Mouse (Mus musculus) ES-E14 (cell line): ENCODE measurements around the gene Carmil1. TPM values are rescaled to one million over a fixed set of nuclear protein-coding genes. Genes with fewer than 3 reads are reported as not detected.

ENCODE experiments used
- DNase-seq: peaks from one replicate; pipeline ENCODE4 v3.0.0-alpha.2; 2013; ENCODE audit warnings: low read depth, low spot score
- H3K27ac ChIP-seq: 2 replicates; pipeline ENCODE4 v1.5.1; 2012; ENCODE audit warnings: low read depth, mild to moderate bottlenecking, low read length, moderate library complexity, mixed read lengths; ENCODE audit not compliant: poor library complexity, insufficient read depth, severe bottlenecking
- H3K36me3 ChIP-seq: 2 replicates; pipeline ENCODE4 v1.6.1; 2012; ENCODE audit warnings: mild to moderate bottlenecking, low read length, moderate library complexity, mixed read lengths; ENCODE audit not compliant: control insufficient read depth, poor library complexity, insufficient read depth, severe bottlenecking
- H3K4me1 ChIP-seq, 2 experiments: fragments of 150-350 bp in 1 of 2; sonication (generic) in 1 of 2; 2 replicates each; pipeline ENCODE4 v1.6.1; 2012; ENCODE audit warnings: low read length in 2 of 2, mild to moderate bottlenecking in 1 of 2, mixed read lengths in 1 of 2; ENCODE audit not compliant: control insufficient read depth in 2 of 2, insufficient read depth in 2 of 2, poor library complexity in 1 of 2
- H3K4me3 ChIP-seq, 2 experiments: fragments of 150-350 bp in 1 of 2; sonication (generic) in 1 of 2; 2 replicates each; pipeline ENCODE4 v1.5.1; 2012; ENCODE audit warnings: low read length in 2 of 2, low read depth in 1 of 2, mild to moderate bottlenecking in 1 of 2, mixed read lengths in 1 of 2; ENCODE audit not compliant: insufficient read depth in 1 of 2, poor library complexity in 1 of 2, severe bottlenecking in 1 of 2
- H3K9ac ChIP-seq: 2 replicates; pipeline ENCODE4 v1.6.1; 2012; ENCODE audit warnings: low read depth, mild to moderate bottlenecking, low read length, mixed read lengths; ENCODE audit not compliant: poor library complexity, insufficient read depth, severe bottlenecking
- H3K9me3 ChIP-seq: fragments of 150-350 bp; sonication (generic); 2 replicates; pipeline ENCODE4 v1.6.1; 2012; ENCODE audit warnings: low read depth, mild to moderate bottlenecking, low read length; ENCODE audit not compliant: control insufficient read depth, insufficient read depth
- CHD2 ChIP-seq: IDR thresholded peaks from 2 replicates; pipeline ENCODE4 v1.6.1; 2014; ENCODE audit warnings: mild to moderate bottlenecking, low read depth, low read length, inconsistent platforms
- HCFC1 ChIP-seq: IDR thresholded peaks from 2 replicates; pipeline ENCODE4 v1.6.1; 2012; ENCODE audit warnings: low read length, inconsistent platforms, borderline replicate concordance; ENCODE audit not compliant: insufficient read depth
- MAFK ChIP-seq: IDR thresholded peaks from 2 replicates; pipeline ENCODE4 v1.6.1; 2014; ENCODE audit warnings: mild to moderate bottlenecking, low read depth, low read length, inconsistent platforms; ENCODE audit not compliant: insufficient read depth
- ZC3H11A ChIP-seq: IDR thresholded peaks from 2 replicates; pipeline ENCODE4 v1.6.1; 2012; ENCODE audit warnings: low read depth, mild to moderate bottlenecking, inconsistent platforms, low read length, borderline replicate concordance
- ZNF384 ChIP-seq: IDR thresholded peaks from 2 replicates; pipeline ENCODE4 v1.6.1; 2012; ENCODE audit warnings: low read depth, low read length, inconsistent platforms
- in situ Hi-C, 2 experiments: fragments of 600-800 bp; cut with MboI; formaldehyde crosslinking; loops; one replicate each; pipeline ENCODE4 v1.15.1; 2025; ENCODE audit warnings: low sequenced_read_pairs in 2 of 2, inconsistent platforms in 1 of 2; ENCODE audit not compliant: unreplicated experiment in 2 of 2
- total RNA-seq: library from RNA; depleted of rRNA; stranded (reverse); fragments of 300-350 nt; gene quantifications from 2 replicates; pipeline ENCODE4 v1.2.3, GENCODE M21; 2012

Carmil1 gene
- total RNA-seq, 1 experiment = 17.0 TPM

GRCm38 (mm10) chr13:24100516-24101094, 180.0 kb downstream of the Carmil1 start:
- DNase-seq = no peak
- in situ Hi-C loops = no loop called here
- TF ChIP-seq ZNF384 = no peak
- TF ChIP-seq MAFK = no peak
- no peak for TF ChIP-seq ZC3H11A
- TF ChIP-seq HCFC1 = no peak
- TF ChIP-seq CHD2 = no peak

GRCm38 (mm10) chr13:24096573-24096972, 184.0 kb downstream of the Carmil1 start:
- no peak overlapping the region for H3K9ac ChIP-seq
- H3K27ac ChIP-seq = no peak overlapping the region
- no peaks in the 10 kb centered on the region; the same call in 1 of the 2 replicates for H3K36me3 ChIP-seq
- H3K4me3 ChIP-seq = no peak overlapping the region
- H3K9me3 ChIP-seq = no peaks in the 10 kb centered on the region
- DNase-seq = no peak
- in situ Hi-C loops = no loop called here
- H3K4me1 ChIP-seq = no peaks in the 10 kb centered on the region
- no peak for TF ChIP-seq ZNF384
- TF ChIP-seq MAFK = no peak
- no peak for TF ChIP-seq CHD2
- no peak for TF ChIP-seq ZC3H11A
- TF ChIP-seq HCFC1 = no peak

More at GRCm38 (mm10) chr13:24100516-24101094, 180.0 kb downstream of the Carmil1 start:
- Histone ChIP-seq H3K27ac (no peak overlapping the region), H3K9me3 (no peaks in the 10 kb centered on the region), H3K9ac (no peak overlapping the region), H3K36me3 (no peaks in the 10 kb centered on the region; the same call in 1 of the 2 replicates), H3K4me1 (no peaks in the 10 kb centered on the region), H3K4me3 (no peak overlapping the region)

- in situ Hi-C loops = no loop called here
- H3K9me3 ChIP-seq = no peaks in the 10 kb centered on the region
Observed at GRCm38 (mm10) chr13:24094825-24095547, 185.6 kb downstream of the Carmil1 start.

GRCm38 (mm10) chr13:24093108-24093507, 187.5 kb downstream of the Carmil1 start:
- H3K4me3 ChIP-seq = no peak overlapping the region
- H3K9ac ChIP-seq = no peak overlapping the region
- H3K4me1 ChIP-seq = no peaks in the 10 kb centered on the region
- no peaks in the 10 kb centered on the region for H3K9me3 ChIP-seq
- TF ChIP-seq ZNF384 (no peak), CHD2 (no peak), MAFK (no peak), ZC3H11A (no peak), HCFC1 (no peak)
- in situ Hi-C loops = no loop called here
- no peak for DNase-seq
- H3K36me3 ChIP-seq = no peaks in the 10 kb centered on the region; the same call in 1 of the 2 replicates
- no peak overlapping the region for H3K27ac ChIP-seq

More at GRCm38 (mm10) chr13:24094825-24095547, 185.6 kb downstream of the Carmil1 start:
- no peak for DNase-seq
- H3K4me3 ChIP-seq = no peak overlapping the region
- no peak overlapping the region for H3K27ac ChIP-seq
- H3K36me3 ChIP-seq = no peaks in the 10 kb centered on the region; the same call in 1 of the 2 replicates
- H3K4me1 ChIP-seq = no peaks in the 10 kb centered on the region
- no peak overlapping the region for H3K9ac ChIP-seq
- TF ChIP-seq CHD2 = no peak
- TF ChIP-seq ZNF384 = no peak
- no peak for TF ChIP-seq MAFK
- no peak for TF ChIP-seq ZC3H11A
- no peak for TF ChIP-seq HCFC1

GRCm38 (mm10) chr13:24092073-24092472, 188.5 kb downstream of the Carmil1 start:
- Histone ChIP-seq H3K27ac (no peak overlapping the region), H3K4me1 (no peaks in the 10 kb centered on the region), H3K9me3 (no peaks in the 10 kb centered on the region), H3K36me3 (no peaks in the 10 kb centered on the region; the same call in 1 of the 2 replicates), H3K4me3 (no peak overlapping the region), H3K9ac (no peak overlapping the region)
- DNase-seq = no peak
- in situ Hi-C loops = no loop called here
- TF ChIP-seq HCFC1 (no peak), MAFK (no peak), ZNF384 (no peak), CHD2 (no peak)
